Mouse (Mus musculus) stomach, postnatal 0 days (tissue): ENCODE data around the gene Prex1. TPM values are rescaled to one million over a fixed set of nuclear protein-coding genes. Genes with fewer than 3 reads are reported as not detected.

ENCODE experiments used
- ATAC-seq: fragments of 200-750 bp; cut with Nextera tagmentation; 2 replicates; pipeline ENCODE4 v1.8.0; 2017; ENCODE audit not compliant: low FRiP score, low TSS enrichment
- DNase-seq: peaks from one replicate; pipeline ENCODE4 v3.0.0-alpha.2; 2016; ENCODE audit warnings: low spot score
- H3K27ac ChIP-seq: fragments of 300-500 bp; sonication (generic); replicated peaks from 2 replicates; pipeline ENCODE4 v1.5.1; 2014; ENCODE audit warnings: mild to moderate bottlenecking, control low read depth
- H3K27me3 ChIP-seq: fragments of 300-500 bp; sonication (generic); 2 replicates; pipeline ENCODE4 v1.6.1; 2014; ENCODE audit warnings: low read length; ENCODE audit not compliant: control insufficient read depth, insufficient read depth
- H3K36me3 ChIP-seq: fragments of 300-500 bp; sonication (generic); 2 replicates; pipeline ENCODE4 v1.6.1; 2014; ENCODE audit warnings: low read length, mixed read lengths; ENCODE audit not compliant: control insufficient read depth, insufficient read depth
- H3K4me1 ChIP-seq: fragments of 300-500 bp; sonication (generic); replicated peaks from 2 replicates; pipeline ENCODE4 v1.6.1; 2014; ENCODE audit warnings: antibody characterized with exemption; ENCODE audit not compliant: control insufficient read depth, insufficient read depth
- H3K4me2 ChIP-seq: fragments of 300-500 bp; sonication (generic); replicated peaks from 2 replicates; pipeline ENCODE4 v1.6.1; 2014; ENCODE audit warnings: low read depth, mild to moderate bottlenecking, control low read depth, moderate library complexity
- H3K4me3 ChIP-seq: fragments of 300-500 bp; sonication (generic); 2 replicates; pipeline ENCODE4 v1.5.1; 2014; ENCODE audit warnings: low read depth, low read length, control low read depth
- H3K9ac ChIP-seq: fragments of 300-500 bp; sonication (generic); 2 replicates; pipeline ENCODE4 v1.6.1; 2014; ENCODE audit warnings: mild to moderate bottlenecking, low read length, control low read depth, mixed read lengths
- H3K9me3 ChIP-seq: fragments of 300-500 bp; sonication (generic); 2 replicates; pipeline ENCODE4 v1.6.1; 2016; ENCODE audit warnings: low read length; ENCODE audit not compliant: control insufficient read depth
- CTCF ChIP-seq: IDR thresholded peaks from 2 replicates; pipeline ENCODE4 v1.5.1; 2016; ENCODE audit warnings: antibody characterized with exemption, low read depth, mild to moderate bottlenecking, moderate library complexity
- EP300 ChIP-seq: optimal IDR thresholded peaks from 2 replicates; pipeline ENCODE3; 2016; ENCODE audit warnings: antibody characterized with exemption
- WGBS: fragments of 180-500 bp; shearing (Covaris S2); extraction: QIAGEN DNeasy Blood & Tissue Kit; methylation state at CpG from one replicate; pipeline ENCODE4 v1.1.7; 2014; 5-methylcytosine and 5-hydroxymethylcytosine counted together
- polyA plus RNA-seq: library from polyadenylated mRNA; unstranded; fragments of >200 nt; fragmentation: Nextera tagmentation; extraction: Ambion mirVana; gene quantifications from 2 replicates; pipeline ENCODE4 v1.2.1, GENCODE M21; 2015

Gene Prex1
- polyA plus RNA-seq, 1 experiment from 2014 or later, result 12.0 TPM

GRCm38 (mm10) chr2:166661498-166661897 is 52.1 kb downstream of the Prex1 start:
- 82% methylated on average over 12 of the region's 12 CpGs for WGBS
- H3K36me3 ChIP-seq, result no peaks in the 10 kb centered on the region
- H3K27me3 ChIP-seq, result no peaks in the 10 kb centered on the region
- no peak overlapping the region for H3K4me3 ChIP-seq
- H3K4me1 ChIP-seq, result no peaks in the 10 kb centered on the region
- no peak overlapping the region for H3K27ac ChIP-seq
- ATAC-seq (no peak), DNase-seq (no peak)
- no peak for TF ChIP-seq EP300
- TF ChIP-seq CTCF, result no peak
- H3K9ac ChIP-seq, result no peak overlapping the region
- no peak overlapping the region for H3K4me2 ChIP-seq
- no peaks in the 10 kb centered on the region for H3K9me3 ChIP-seq

GRCm38 (mm10) chr2:166658380-166658779 is 55.3 kb downstream of the Prex1 start:
- WGBS, result 69% methylated on average over 3 of the region's 3 CpGs
- TF ChIP-seq EP300 (no peak), CTCF (no peak)
- Histone ChIP-seq H3K27me3 (no peaks in the 10 kb centered on the region), H3K36me3 (no peaks in the 10 kb centered on the region), H3K9me3 (no peaks in the 10 kb centered on the region), H3K27ac (peak overlapping the region; percentile 40; the same call in 1 of the 2 replicates), H3K9ac (no peak overlapping the region), H3K4me1 (no peaks in the 10 kb centered on the region), H3K4me2 (no peak overlapping the region), H3K4me3 (no peak overlapping the region)
- no peak for ATAC-seq
- no peak for DNase-seq

- H3K9me3 ChIP-seq, result no peaks in the 10 kb centered on the region
- H3K4me3 ChIP-seq, result no peak overlapping the region
- H3K4me2 ChIP-seq, result no peak overlapping the region
- TF ChIP-seq CTCF, result no peak
- TF ChIP-seq EP300, result no peak
- peak; percentile 27 for DNase-seq
- ATAC-seq, result peak; percentile 31; the same call in 1 of the 2 replicates
- no peaks in the 10 kb centered on the region for H3K4me1 ChIP-seq
- H3K36me3 ChIP-seq, result no peaks in the 10 kb centered on the region
- no peak overlapping the region for H3K9ac ChIP-seq
- 61% methylated on average over 10 of the region's 10 CpGs for WGBS
- peak overlapping the region; percentile 61 for H3K27ac ChIP-seq
- no peaks in the 10 kb centered on the region for H3K27me3 ChIP-seq
Measured at GRCm38 (mm10) chr2:166657451-166658011, 56.1 kb downstream of the Prex1 start.

- TF ChIP-seq CTCF (no peak), EP300 (no peak)
- no peak overlapping the region for H3K4me2 ChIP-seq
- ATAC-seq (no peak), DNase-seq (no peak)
- no peaks in the 10 kb centered on the region for H3K4me1 ChIP-seq
- no peaks in the 10 kb centered on the region for H3K27me3 ChIP-seq
- H3K9me3 ChIP-seq, result no peaks in the 10 kb centered on the region
- H3K4me3 ChIP-seq, result no peak overlapping the region
- no peaks in the 10 kb centered on the region for H3K36me3 ChIP-seq
- 55% methylated on average over 4 of the region's 4 CpGs for WGBS
- H3K27ac ChIP-seq, result peak overlapping the region; percentile 61
- H3K9ac ChIP-seq, result no peak overlapping the region
Measured at GRCm38 (mm10) chr2:166656630-166657029, 57.0 kb downstream of the Prex1 start.

GRCm38 (mm10) chr2:166655727-166656520 is 57.7 kb downstream of the Prex1 start:
- Histone ChIP-seq H3K9me3 (no peaks in the 10 kb centered on the region), H3K27me3 (no peaks in the 10 kb centered on the region), H3K27ac (peak overlapping the region; percentile 61; the same call in 1 of the 2 replicates), H3K4me1 (no peaks in the 10 kb centered on the region), H3K36me3 (no peaks in the 10 kb centered on the region), H3K4me2 (no peak overlapping the region), H3K9ac (no peak overlapping the region), H3K4me3 (no peak overlapping the region)
- peak; percentile 46 for ATAC-seq
- no peak for TF ChIP-seq CTCF
- no peak for TF ChIP-seq EP300
- peak; percentile 48 for DNase-seq
- 27% methylated on average over 11 of the region's 11 CpGs for WGBS

GRCm38 (mm10) chr2:166655308-166655707 is 58.3 kb downstream of the Prex1 start:
- TF ChIP-seq CTCF, result no peak
- no peak overlapping the region for H3K9ac ChIP-seq
- ATAC-seq (peak; percentile 21; the same call in 1 of the 2 replicates), DNase-seq (no peak)
- no peak overlapping the region for H3K4me3 ChIP-seq
- 0 out of 2 replicates have a peak overlapping the region, but pooled peaks have one; percentile 61 for H3K27ac ChIP-seq
- H3K9me3 ChIP-seq, result no peaks in the 10 kb centered on the region
- whole genome bisulfite sequencing, result 78% methylated on average over 4 of the region's 4 CpGs
- H3K4me2 ChIP-seq, result no peak overlapping the region
- H3K4me1 ChIP-seq, result no peaks in the 10 kb centered on the region
- H3K27me3 ChIP-seq, result no peaks in the 10 kb centered on the region
- H3K36me3 ChIP-seq, result no peaks in the 10 kb centered on the region
